Mouse (Mus musculus) hindbrain, postnatal 0 days (tissue): ENCODE measurements around the gene Gal. TPM values are rescaled to one million over a fixed set of nuclear protein-coding genes. Genes with fewer than 3 reads are reported as not detected.

Experiments used
- ATAC-seq: fragments of 200-750 bp; cut with Nextera tagmentation; 2 replicates; pipeline ENCODE4 v1.8.0; 2017; ENCODE audit warnings: mild to moderate bottlenecking, moderate TSS enrichment, moderate library complexity
- DNase-seq: peaks from one replicate; pipeline ENCODE4 v3.0.0-alpha.2; 2015; ENCODE audit warnings: low spot score
- H3K27ac ChIP-seq: fragments of 300-500 bp; sonication (generic); 2 replicates; pipeline ENCODE4 v1.5.1; 2014; ENCODE audit warnings: mild to moderate bottlenecking
- H3K27me3 ChIP-seq: fragments of 300-500 bp; sonication (generic); 2 replicates; pipeline ENCODE4 v1.6.1; 2014; ENCODE audit warnings: low read length, mixed read lengths; ENCODE audit not compliant: insufficient read depth
- H3K36me3 ChIP-seq: fragments of 300-500 bp; sonication (generic); 2 replicates; pipeline ENCODE4 v1.6.1; 2014; ENCODE audit warnings: low read length, mixed read lengths; ENCODE audit not compliant: insufficient read depth
- H3K4me1 ChIP-seq: fragments of 300-500 bp; sonication (generic); 2 replicates; pipeline ENCODE4 v1.6.1; 2014; ENCODE audit warnings: antibody characterized with exemption, low read length, mixed read lengths; ENCODE audit not compliant: insufficient read depth
- H3K4me2 ChIP-seq: fragments of 300-500 bp; sonication (generic); 2 replicates; pipeline ENCODE4 v1.6.1; 2014; ENCODE audit warnings: low read depth, mild to moderate bottlenecking, low read length, moderate library complexity, mixed read lengths
- H3K4me3 ChIP-seq: fragments of 300-500 bp; sonication (generic); 2 replicates; pipeline ENCODE4 v1.5.1; 2014; ENCODE audit warnings: low read length
- H3K9ac ChIP-seq: fragments of 300-500 bp; sonication (generic); replicated peaks from 2 replicates; pipeline ENCODE4 v1.6.1; 2014; ENCODE audit warnings: mild to moderate bottlenecking, low read length, moderate library complexity, mixed read lengths
- H3K9me3 ChIP-seq: fragments of 300-500 bp; sonication (generic); 2 replicates; pipeline ENCODE4 v1.6.1; 2016; ENCODE audit warnings: low read length, mixed read lengths
- CTCF ChIP-seq: IDR thresholded peaks from 2 replicates; pipeline ENCODE4 v1.5.1; 2016; ENCODE audit warnings: antibody characterized with exemption, control low read depth, low read depth
- WGBS: fragments of 180-500 bp; shearing (Covaris S2); extraction: QIAGEN DNeasy Blood & Tissue Kit; methylation state at CpG from one replicate; pipeline ENCODE4 v1.1.7; 2014; 5-methylcytosine and 5-hydroxymethylcytosine counted together
- polyA plus RNA-seq: library from polyadenylated mRNA; unstranded; fragments of >200 nt; fragmentation: Nextera tagmentation; extraction: Ambion mirVana; gene quantifications from 2 replicates; pipeline ENCODE4 v1.2.1, GENCODE M21; 2015
- total RNA-seq: library from RNA; depleted of rRNA; stranded (reverse); fragments of >200 nt; gene quantifications from 2 replicates; pipeline ENCODE4 v1.2.3, GENCODE M21; 2014; rRNA removed

Gene Gal
- total RNA-seq (0.75 and 3.7 TPM in 2 replicates), polyA plus RNA-seq (29.4 and 40.6 TPM in 2 replicates)

GRCm38 (mm10) chr19:3414268-3414733 lies at the start of gene Gal:
Gal (minus strand) TSS chr19:3414544.
- no peak for TF ChIP-seq CTCF
- WGBS = 5% methylated on average over 31 of the region's 37 CpGs
- peak within 1 kb of the TSS; percentile 33; the same call in 1 of the 2 replicates for H3K9ac ChIP-seq
- no peaks in the 10 kb centered on the region for H3K36me3 ChIP-seq
- no peaks in the 10 kb centered on the region for H3K9me3 ChIP-seq
- H3K27ac ChIP-seq = no peak within 1 kb of the TSS
- H3K4me3 ChIP-seq = peak within 1 kb of the TSS; percentile 23; the same call in 1 of the 2 replicates
- H3K4me1 ChIP-seq = 0 out of 2 replicates have a peak, but pooled peaks cover 6% of the 10 kb centered on the region
- peak; percentile 32 for DNase-seq
- 0 out of 2 replicates have a peak, but pooled peaks cover 16% of the 10 kb centered on the region for H3K27me3 ChIP-seq
- 0 out of 2 replicates have a peak, but pooled peaks have one; percentile 41 for ATAC-seq
- peak within 1 kb of the TSS; percentile 53 for H3K4me2 ChIP-seq

GRCm38 (mm10) chr19:3459986-3460385 lies 45.6 kb upstream of the Gal start:
- H3K9me3 ChIP-seq = no peaks in the 10 kb centered on the region
- DNase-seq = no peak
- no peak for ATAC-seq
- H3K4me1 ChIP-seq = no peaks in the 10 kb centered on the region
- H3K4me2 ChIP-seq = no peak overlapping the region
- no peak overlapping the region for H3K9ac ChIP-seq
- WGBS = 93% methylated on average over 3 of the region's 3 CpGs
- peaks cover 92% of the 10 kb centered on the region for H3K36me3 ChIP-seq
- no peaks in the 10 kb centered on the region for H3K27me3 ChIP-seq
- no peak for TF ChIP-seq CTCF
- H3K27ac ChIP-seq = no peak overlapping the region
- no peak overlapping the region for H3K4me3 ChIP-seq

- H3K27ac ChIP-seq = no peak overlapping the region
- H3K9me3 ChIP-seq = no peaks in the 10 kb centered on the region
- ATAC-seq = no peak
- no peak for TF ChIP-seq CTCF
- H3K27me3 ChIP-seq = no peaks in the 10 kb centered on the region
- H3K4me1 ChIP-seq = no peaks in the 10 kb centered on the region
- H3K4me2 ChIP-seq = no peak overlapping the region
- no peak overlapping the region for H3K9ac ChIP-seq
- WGBS = 83% methylated on average over 6 of the region's 6 CpGs
- DNase-seq = no peak
- no peak overlapping the region for H3K4me3 ChIP-seq
- H3K36me3 ChIP-seq = peaks cover 89% of the 10 kb centered on the region
These were observed 44.2 kb upstream of the Gal start for GRCm38 (mm10) chr19:3458331-3459099.

DNA sequence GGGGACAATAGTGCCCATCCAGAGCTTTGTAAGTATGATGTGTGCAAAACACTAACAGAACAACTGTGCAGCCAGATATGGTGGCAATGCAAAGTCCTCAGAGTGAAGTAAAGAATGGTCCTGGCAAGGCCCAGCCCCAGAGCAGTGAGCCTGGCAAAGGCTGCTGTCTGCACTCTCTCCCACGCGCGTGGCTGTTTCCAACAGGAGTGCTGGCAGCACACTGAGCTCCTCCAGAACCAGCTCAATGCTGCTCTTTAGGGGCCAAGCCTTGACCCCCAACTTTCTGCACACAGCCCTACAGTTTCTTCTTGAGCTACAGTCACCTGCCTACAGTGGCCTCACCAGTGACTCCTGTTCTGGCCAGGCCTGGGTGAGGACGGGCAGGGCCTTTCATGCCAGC lies 43.4 kb upstream of the Gal start:
- DNase-seq = no peak
- Histone ChIP-seq H3K9me3 (no peaks in the 10 kb centered on the region), H3K27ac (no peak overlapping the region), H3K36me3 (peaks cover 81% of the 10 kb centered on the region), H3K27me3 (no peaks in the 10 kb centered on the region), H3K9ac (no peak overlapping the region), H3K4me3 (no peak overlapping the region), H3K4me2 (no peak overlapping the region), H3K4me1 (no peaks in the 10 kb centered on the region)
- no peak for ATAC-seq
- 88% methylated on average over 4 of the region's 4 CpGs for WGBS
- TF ChIP-seq CTCF = no peak

DNA sequence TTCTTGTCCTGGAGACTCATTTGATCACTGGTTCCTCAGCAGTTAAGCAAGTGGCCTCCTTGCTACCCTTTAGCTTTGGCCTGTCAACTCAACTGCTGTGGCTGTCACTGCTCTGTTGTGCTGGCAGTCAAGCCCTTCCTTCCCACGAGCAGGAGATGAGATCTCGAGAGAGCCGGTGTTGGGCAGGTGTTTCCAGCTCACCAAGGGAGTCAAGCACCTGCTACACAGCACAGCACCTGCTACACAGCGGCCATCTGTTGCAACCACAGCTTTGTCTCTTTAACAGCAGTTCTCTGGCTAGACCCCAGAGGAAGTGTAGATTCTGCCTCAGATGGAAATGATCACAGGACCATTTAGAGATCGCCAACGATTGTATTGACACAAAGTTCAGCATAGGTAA lies 37.3 kb upstream of the Gal start:
- H3K27ac ChIP-seq = peak overlapping the region; percentile 32; the same call in 1 of the 2 replicates
- DNase-seq (peak; percentile 44), ATAC-seq (peak; percentile 60)
- H3K4me3 ChIP-seq = no peak overlapping the region
- H3K9me3 ChIP-seq = no peaks in the 10 kb centered on the region
- 42% methylated on average over 6 of the region's 6 CpGs for WGBS
- no peak overlapping the region for H3K9ac ChIP-seq
- H3K36me3 ChIP-seq = peaks cover 23% of the 10 kb centered on the region
- no peaks in the 10 kb centered on the region for H3K4me1 ChIP-seq
- H3K4me2 ChIP-seq = no peak overlapping the region
- TF ChIP-seq CTCF = no peak
- H3K27me3 ChIP-seq = no peaks in the 10 kb centered on the region

DNA sequence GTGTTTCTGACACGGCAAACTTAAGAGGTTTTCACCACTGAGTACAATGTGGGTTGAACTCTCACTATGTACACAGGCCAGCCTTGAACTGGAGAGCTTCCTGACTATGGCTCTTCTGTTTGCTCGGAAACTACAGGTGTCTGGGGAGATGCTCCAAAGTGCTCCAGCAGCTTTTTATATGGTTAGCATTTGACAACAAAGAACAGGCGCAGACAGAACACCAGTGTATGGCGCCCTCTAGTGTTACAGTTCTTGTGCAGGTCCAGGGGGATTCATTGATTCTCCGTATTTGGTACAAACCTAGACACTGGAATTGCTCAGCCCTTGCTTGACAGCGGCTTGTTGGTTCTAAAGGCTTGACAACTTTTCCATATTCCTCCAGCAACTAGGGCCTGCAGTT lies 36.8 kb upstream of the Gal start:
- 24% methylated on average over 6 of the region's 6 CpGs for WGBS
- Histone ChIP-seq H3K4me3 (no peak overlapping the region), H3K9ac (no peak overlapping the region), H3K9me3 (no peaks in the 10 kb centered on the region), H3K36me3 (peaks cover 22% of the 10 kb centered on the region; the same call in 1 of the 2 replicates), H3K4me1 (no peaks in the 10 kb centered on the region), H3K27ac (no peak overlapping the region), H3K27me3 (no peaks in the 10 kb centered on the region), H3K4me2 (no peak overlapping the region)
- peak; percentile 94 for TF ChIP-seq CTCF
- ATAC-seq = peak; percentile 80
- peak; percentile 95 for DNase-seq

DNA sequence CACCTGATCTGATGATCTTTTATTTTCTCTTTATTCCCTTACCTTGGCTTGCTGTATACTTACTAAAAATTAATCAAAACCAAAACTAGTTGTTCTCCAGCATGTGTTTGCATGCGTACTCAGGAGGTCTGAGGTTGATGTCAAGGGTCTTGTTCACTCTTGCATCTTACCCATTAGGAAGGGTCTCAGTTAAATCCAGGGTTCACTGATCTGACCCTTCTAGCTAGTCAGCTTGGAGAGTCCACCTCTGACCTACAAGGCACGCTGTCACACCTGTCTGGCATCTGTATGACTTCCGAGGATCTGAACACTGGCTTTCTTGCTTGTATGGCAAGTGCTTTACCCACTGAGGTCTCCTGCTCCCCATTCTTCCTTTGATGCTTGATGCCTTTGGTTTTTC lies 36.4 kb upstream of the Gal start:
- no peak for TF ChIP-seq CTCF
- Histone ChIP-seq H3K9me3 (no peaks in the 10 kb centered on the region), H3K36me3 (peaks cover 19% of the 10 kb centered on the region; the same call in 1 of the 2 replicates), H3K4me3 (no peak overlapping the region), H3K4me1 (no peaks in the 10 kb centered on the region), H3K27me3 (no peaks in the 10 kb centered on the region), H3K4me2 (no peak overlapping the region), H3K9ac (no peak overlapping the region), H3K27ac (no peak overlapping the region)
- DNase-seq (no peak), ATAC-seq (no peak)
- WGBS = 97% methylated on average over 3 of the region's 3 CpGs
